Mouse (Mus musculus) layer of hippocampus, adult 9-11 months (tissue): ENCODE results near the gene Prpf40b.

Experiments used
- DNase-seq: peaks from one replicate; pipeline ENCODE4 v3.0.0; 2022

Gene Prpf40b

GRCm38 (mm10) chr15:99333676-99334065 lies 38.8 kb downstream of the Prpf40b start:
- DNase-seq, result no peak

GRCm38 (mm10) chr15:99334500-99334899 lies 39.6 kb downstream of the Prpf40b start:
- DNase-seq, result no peak

GRCm38 (mm10) chr15:99335801-99336320 lies 41.0 kb downstream of the Prpf40b start:
- DNase-seq, result no peak

GRCm38 (mm10) chr15:99338916-99339315 lies 44.0 kb downstream of the Prpf40b start:
- DNase-seq, result no peak

- DNase-seq, result no peak
Observed at GRCm38 (mm10) chr15:99339669-99340068, 44.8 kb downstream of the Prpf40b start.

GRCm38 (mm10) chr15:99341102-99341501 lies 46.2 kb downstream of the Prpf40b start:
- peak; percentile 55 for DNase-seq

GRCm38 (mm10) chr15:99342194-99342981 lies 47.5 kb downstream of the Prpf40b start:
- DNase-seq, result no peak

GRCm38 (mm10) chr15:99343414-99344147 lies 48.7 kb downstream of the Prpf40b start:
- DNase-seq, result peak; percentile 90

- no peak for DNase-seq
Observed at GRCm38 (mm10) chr15:99344148-99344870, 49.4 kb downstream of the Prpf40b start.

GRCm38 (mm10) chr15:99344961-99345360 lies 50.1 kb downstream of the Prpf40b start:
- DNase-seq, result no peak

- no peak for DNase-seq
Observed at GRCm38 (mm10) chr15:99351610-99352009, 56.7 kb downstream of the Prpf40b start.

GRCm38 (mm10) chr15:99352306-99352705 lies 57.4 kb downstream of the Prpf40b start:
- no peak for DNase-seq

- DNase-seq, result no peak
Observed at GRCm38 (mm10) chr15:99355660-99356059, 60.8 kb downstream of the Prpf40b start.

- no peak for DNase-seq
Observed at GRCm38 (mm10) chr15:99356462-99356861, 61.6 kb downstream of the Prpf40b start.

GRCm38 (mm10) chr15:99358952-99359351 lies 64.1 kb downstream of the Prpf40b start:
- no peak for DNase-seq

- no peak for DNase-seq
Observed at GRCm38 (mm10) chr15:99364022-99364530, 69.2 kb downstream of the Prpf40b start.

GRCm38 (mm10) chr15:99364921-99365320 lies 70.0 kb downstream of the Prpf40b start:
- peak; percentile 17 for DNase-seq
